ENCODE assay signal across 11 mouse cellular contexts in the genomic region with DNA sequence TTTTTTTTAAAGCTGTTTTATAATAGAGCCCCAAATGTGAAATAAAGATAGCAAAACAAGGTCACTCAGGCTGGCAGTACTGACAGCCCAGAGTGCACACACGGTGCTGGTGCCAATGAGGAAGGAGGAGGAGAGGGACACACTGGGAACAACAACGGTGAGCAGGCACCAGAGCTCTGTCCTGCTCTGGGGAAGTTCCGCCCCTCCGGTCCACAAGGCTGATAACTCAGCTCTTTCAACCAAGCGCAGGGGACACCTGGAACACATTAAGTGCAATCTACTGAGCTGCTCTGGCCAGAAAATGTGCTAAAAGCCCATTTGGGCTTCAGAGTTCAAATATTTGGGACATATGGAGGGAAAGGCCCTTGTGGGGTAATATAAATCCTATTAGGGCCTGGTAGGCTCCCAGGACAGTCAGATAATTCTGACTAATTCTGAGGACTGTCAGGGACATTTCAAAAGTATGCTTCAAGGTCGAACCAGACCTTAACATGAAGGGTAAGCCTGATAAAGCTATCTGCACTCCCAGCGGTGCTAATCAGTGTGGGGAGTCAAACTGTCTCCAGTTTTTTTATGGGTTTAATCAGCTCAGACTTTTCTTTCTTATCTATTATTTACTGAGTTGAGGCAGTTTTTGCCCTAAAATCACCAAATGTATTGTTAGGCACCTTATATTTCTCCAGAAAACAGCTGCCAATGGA. TPM values are rescaled to one million over a fixed set of nuclear protein-coding genes. Genes with fewer than 3 reads are reported as not detected.
A peak's percentile ranks its signal among the peaks of the same experiment; 100 is the strongest.
DNase-seq lines count a peak whose midpoint lies in the region; ATAC-seq lines count a peak whose summit lies in the region.
"Had no signal": no experiment of that assay in that cellular context is flagged by ENCODE, and none has a peak within 500 bp of the region (broad histone marks: within the 10 kb centered on the region; RNA-seq: fewer than 3 reads in every experiment).

No protein-coding gene starts in this region.

- no peaks in the 10 kb centered on the region for H3K36me3 ChIP-seq in heart, embryonic 11.5 days (ENCODE audit: control insufficient read depth, insufficient read depth, low read length)
- H3K36me3 ChIP-seq in heart, embryonic 16.5 days (ENCODE audit: control insufficient read depth, insufficient read depth), result no peaks in the 10 kb centered on the region
- H3K36me3 ChIP-seq: embryonic facial prominence, embryonic 15.5 days had no signal

- intact Hi-C loops in heart, postnatal 14 days (cut with DNase I), result no loop called here

- 5% methylated on average over 7 of the region's 7 CpGs for WGBS in heart, embryonic 11.5 days (ENCODE audit: insufficient replicate concordance)
- WGBS in heart, embryonic 16.5 days, result 15% methylated on average over 7 of the region's 7 CpGs

- no peak overlapping the region for H3K4me2 ChIP-seq in heart, embryonic 11.5 days
- H3K4me2 ChIP-seq in heart, embryonic 16.5 days (ENCODE audit: low read depth, low read length), result no peak overlapping the region
- H3K4me2 ChIP-seq: embryonic facial prominence, embryonic 15.5 days had no signal

- peaks cover 7% of the 10 kb centered on the region for H3K27me3 ChIP-seq in heart, embryonic 11.5 days (ENCODE audit: control insufficient read depth, insufficient read depth, low read length)
- no peaks in the 10 kb centered on the region for H3K27me3 ChIP-seq in heart, embryonic 16.5 days (ENCODE audit: control insufficient read depth, insufficient read depth, low read length)
- H3K27me3 ChIP-seq: embryonic facial prominence, embryonic 15.5 days had no signal

- H3K4me3 ChIP-seq in heart, embryonic 11.5 days (ENCODE audit: low read depth, low read length), result no peak overlapping the region
- H3K4me3 ChIP-seq in heart, embryonic 16.5 days (ENCODE audit: low read length), result no peak overlapping the region
- H3K4me3 ChIP-seq: embryonic facial prominence, embryonic 15.5 days had no signal

- H3K4me1 ChIP-seq in heart, embryonic 11.5 days (ENCODE audit: control insufficient read depth, insufficient read depth, low read length), result peaks cover 10% of the 10 kb centered on the region
- H3K4me1 ChIP-seq in heart, embryonic 16.5 days (ENCODE audit: control insufficient read depth, insufficient read depth, low read length), result peaks cover 11% of the 10 kb centered on the region

- H3K9ac ChIP-seq in heart, embryonic 11.5 days (ENCODE audit: low read depth, low read length), result no peak overlapping the region
- 0 out of 2 replicates have a peak overlapping the region, but pooled peaks have one; percentile 25 for H3K9ac ChIP-seq in heart, embryonic 16.5 days (ENCODE audit: low read length)
- H3K9ac ChIP-seq: embryonic facial prominence, embryonic 15.5 days had no signal

- H3K27ac ChIP-seq in heart, embryonic 11.5 days (ENCODE audit: low read depth, low read length), result peak overlapping the region; percentile 50
- H3K27ac ChIP-seq in heart, embryonic 16.5 days (ENCODE audit: low read length), result peak overlapping the region; percentile 77
- H3K27ac ChIP-seq: embryonic facial prominence, embryonic 15.5 days had no signal

- ATAC-seq in heart, embryonic 11.5 days (replicated peaks; ENCODE audit: insufficient number of reproducible peaks, low FRiP score, low TSS enrichment), result no peak
- peak; percentile 69 for ATAC-seq in heart, embryonic 16.5 days (replicated peaks; ENCODE audit: extremely low read depth, insufficient read depth, low FRiP score)
- peak; percentile 73 for ATAC-seq in megakaryocyte progenitor cell, adult 5-6 weeks (replicated peaks; ENCODE audit: poor library complexity)
- no peak for ATAC-seq in frontal cortex, adult (ENCODE audit: low TSS enrichment)

- H3K9me3 ChIP-seq in heart, embryonic 11.5 days (replicated peaks; ENCODE audit: control insufficient read depth, low read length), result no peaks in the 10 kb centered on the region
- H3K9me3 ChIP-seq in heart, embryonic 16.5 days (replicated peaks; ENCODE audit: control insufficient read depth, low read length), result no peaks in the 10 kb centered on the region
- H3K9me3 ChIP-seq: embryonic facial prominence, embryonic 15.5 days had no signal

- no peak for DNase-seq in heart, postnatal 14 days
- peak; percentile 70 for DNase-seq in c-Kit-positive CD71-positive TER-119-negative erythroid progenitor cells, embryonic 14.5 days (ENCODE audit: low read depth)
- DNase-seq in gastrocnemius, postnatal 25 days, result no peak
- no peak for DNase-seq in spleen, postnatal 4 days (ENCODE audit: low spot score in 2 of 2)
- DNase-seq: lung, postnatal 14 days had no signal

RNA-seq across cellular contexts. Expression of a gene that starts 38.0 kb away (rescaled TPM):
- polyA plus RNA-seq in heart, embryonic 11.5 days (2014; fragmentation: Nextera tagmentation; extraction: Ambion mirVana), result 0.20 and 1.3 TPM in 2 replicates
- total RNA-seq in heart, postnatal 14 days (2021), result under 1 TPM; 0.07 to 0.38 TPM
- 0.17 and 0.62 TPM in 2 replicates for polyA plus RNA-seq in heart, embryonic 16.5 days (2015; fragmentation: Nextera tagmentation; extraction: Ambion mirVana)
- total RNA-seq in megakaryocyte progenitor cell, adult 5-6 weeks (2015), result 0.07 TPM in 1 of 2 replicates, not detected in the other
- under 0.01 TPM in 1 of 2 replicates, not detected in the other for total RNA-seq in megakaryocyte progenitor cell, adult 5-6 weeks (2017)
- under 1 TPM; 0.03 to 0.48 TPM for total RNA-seq in gastrocnemius, postnatal 25 days (2021)
- total RNA-seq: hematopoietic stem cell, adult 5-6 weeks had no signal

RNA-seq across cellular contexts. Expression of a gene that starts 49.1 kb away (rescaled TPM):
- 15.2 and 19.0 TPM in 2 replicates for polyA plus RNA-seq in heart, embryonic 11.5 days (2014; fragmentation: Nextera tagmentation; extraction: Ambion mirVana)
- total RNA-seq in heart, postnatal 14 days (2021), result 10 to 100 TPM; 60.5 to 70.3 TPM
- 49.9 and 57.0 TPM in 2 replicates for polyA plus RNA-seq in heart, embryonic 16.5 days (2015; fragmentation: Nextera tagmentation; extraction: Ambion mirVana)
- 0.15 TPM in 1 of 2 replicates, not detected in the other for total RNA-seq in megakaryocyte progenitor cell, adult 5-6 weeks (2015)
- total RNA-seq in megakaryocyte progenitor cell, adult 5-6 weeks (2017), result 0.24 and 0.33 TPM in 2 replicates
- under 1 TPM; 0.35 to 0.69 TPM for total RNA-seq in gastrocnemius, postnatal 25 days (2021)

Comparison
In these comparisons a context has a peak if more than half of its experiments do, and no peak if none do; other contexts are left out.
1. ATAC-seq: peak in heart, embryonic 16.5 days (single experiment) and megakaryocyte progenitor cell, adult 5-6 weeks (single experiment); none in heart, embryonic 11.5 days (single experiment) and frontal cortex, adult (single experiment).
2. RNA of a gene that starts 49.1 kb away (total RNA-seq): 60.5 to 70.3 TPM in heart, postnatal 14 days; 0.35 to 0.69 TPM in gastrocnemius, postnatal 25 days and 0.15 to 0.33 TPM in megakaryocyte progenitor cell, adult 5-6 weeks; every median in the first group is over 10 times any median in the second.